Mouse (Mus musculus): ENCODE results near the gene Nrxn3.

GRCm38 (mm10) chr12:89129139-89129907 is 406.6 kb downstream of the Nrxn3 start:
- TF ChIP-seq CTCF (IDR thresholded peaks at IDR 0.05; ENCODE audit: extremely low read depth, insufficient read length, insufficient replicate concordance, low read depth, low read length) = no peak
- TF ChIP-seq POLR2A (IDR thresholded peaks at IDR 0.05; ENCODE audit: low read depth, low read length) = no peak
